Mouse (Mus musculus) frontal cortex, postnatal 36 days (tissue): Measurements from ENCODE around the gene Gm49486.

Experiments
- DNase-seq, 2 experiments: peaks; one replicate each; pipeline ENCODE4 v3.0.0; 2022; ENCODE audit warnings: low spot score in 2 of 2

The Gm49486 gene

DNA sequence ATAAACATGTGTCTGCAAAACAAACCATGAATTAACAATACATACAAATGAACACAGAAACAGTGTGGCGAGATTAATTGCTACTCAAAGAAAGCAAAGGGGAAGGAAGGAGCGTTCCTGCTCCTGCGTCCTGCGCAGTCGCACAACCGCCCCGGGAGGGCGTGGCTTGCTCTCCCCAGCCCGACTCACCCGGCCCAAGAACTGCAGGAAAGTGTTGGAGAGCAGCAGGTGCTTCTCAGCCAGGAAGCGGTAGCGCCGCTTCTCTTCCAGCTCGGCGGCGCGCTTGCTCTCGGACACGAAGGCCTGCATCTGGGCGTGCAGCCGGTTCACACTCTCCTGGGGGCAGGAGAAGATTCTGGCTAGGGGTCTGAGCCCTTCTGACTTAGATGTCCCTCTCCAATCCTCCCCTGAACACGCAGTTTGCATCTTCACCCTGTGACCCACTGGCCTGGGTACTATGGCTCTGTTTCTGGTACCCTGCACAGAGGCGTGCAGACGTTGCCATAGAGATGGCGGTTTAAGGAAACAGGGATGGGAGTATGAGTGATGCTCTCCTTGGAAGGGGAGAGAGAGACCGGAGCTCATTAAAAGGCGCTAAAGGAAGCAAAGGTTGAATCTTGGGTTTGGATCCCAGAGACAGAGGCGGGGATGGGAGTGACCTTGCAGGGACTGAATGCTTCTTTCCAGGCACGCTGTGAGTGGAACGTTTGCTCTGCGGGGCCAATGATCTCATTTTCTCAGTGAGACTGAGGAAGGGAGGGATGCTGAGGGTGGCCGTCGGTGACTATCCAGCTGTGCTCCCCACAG is 41.3 kb downstream of the Gm49486 start:
- peak; percentile 42 to 44 for DNase-seq

DNA sequence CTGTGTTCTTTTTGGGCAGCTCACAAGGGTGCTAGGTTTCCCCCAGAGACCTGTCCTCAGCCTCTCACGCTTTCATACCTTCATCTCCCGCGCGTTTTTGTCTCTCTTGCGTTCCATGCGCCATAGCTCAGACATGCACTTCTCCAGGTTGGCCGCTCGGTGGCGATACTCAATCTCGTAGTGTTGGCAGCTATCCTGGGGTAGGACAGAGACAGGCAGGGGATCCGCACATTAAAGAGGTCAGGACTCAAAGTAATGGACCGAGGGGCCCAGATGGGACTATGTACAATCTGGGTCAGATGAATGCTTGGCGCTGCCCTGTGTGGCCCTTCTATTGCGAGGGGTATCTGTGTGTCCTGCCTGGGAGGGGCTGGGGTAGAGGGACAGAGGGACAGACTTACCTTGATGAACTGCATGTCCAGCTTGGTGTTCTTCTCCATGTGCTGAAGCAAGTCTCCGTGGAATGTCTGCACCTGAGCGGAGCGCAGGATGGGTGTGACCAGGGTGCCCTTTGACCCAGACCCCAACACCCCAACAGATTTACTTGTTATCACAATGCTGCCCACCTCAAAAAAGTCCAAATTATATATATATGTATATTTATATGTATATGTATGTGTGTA is 42.0 kb downstream of the Gm49486 start:
- DNase-seq: peak in 1 of 2 experiments; percentile 17

DNA sequence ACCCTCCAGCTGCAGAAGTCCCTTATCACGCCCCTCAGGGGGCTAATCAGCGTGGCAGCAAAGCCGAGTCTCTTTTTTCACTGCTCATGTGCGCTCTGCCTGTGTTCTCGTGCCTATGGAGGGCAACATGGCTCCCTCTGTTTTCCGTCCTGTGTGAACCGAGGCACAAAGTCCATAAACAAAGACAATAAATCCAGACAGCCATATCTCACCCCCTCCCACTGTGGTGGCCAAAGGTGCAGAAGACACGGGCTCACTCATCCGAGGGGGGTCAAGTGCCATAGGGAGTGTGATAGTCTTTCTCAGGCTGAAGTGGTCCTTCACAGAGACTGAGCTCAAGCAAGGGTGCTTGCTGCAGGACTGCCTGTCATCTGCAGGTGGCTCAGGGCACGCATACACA is 43.8 kb downstream of the Gm49486 start:
- no peak for DNase-seq

DNA sequence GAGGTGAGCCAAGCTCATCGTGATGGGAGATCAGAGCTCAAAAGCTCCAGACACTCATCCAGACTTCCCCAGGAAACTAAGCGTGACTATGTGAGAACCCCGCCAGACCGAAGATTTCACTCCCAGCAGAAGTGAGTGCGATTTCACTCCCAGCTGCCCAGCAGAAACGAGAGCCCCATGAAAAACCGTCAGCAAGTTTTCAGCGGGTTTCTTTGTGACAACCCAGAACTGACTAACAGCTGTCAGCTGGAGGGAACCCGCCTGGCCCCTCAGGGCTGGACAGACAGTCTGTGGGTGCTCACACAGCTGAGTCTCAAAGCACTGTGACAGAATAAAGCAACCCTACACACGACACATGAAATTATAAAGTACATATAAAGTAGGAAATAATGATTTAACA is 48.5 kb downstream of the Gm49486 start:
- DNase-seq: no peak

DNA sequence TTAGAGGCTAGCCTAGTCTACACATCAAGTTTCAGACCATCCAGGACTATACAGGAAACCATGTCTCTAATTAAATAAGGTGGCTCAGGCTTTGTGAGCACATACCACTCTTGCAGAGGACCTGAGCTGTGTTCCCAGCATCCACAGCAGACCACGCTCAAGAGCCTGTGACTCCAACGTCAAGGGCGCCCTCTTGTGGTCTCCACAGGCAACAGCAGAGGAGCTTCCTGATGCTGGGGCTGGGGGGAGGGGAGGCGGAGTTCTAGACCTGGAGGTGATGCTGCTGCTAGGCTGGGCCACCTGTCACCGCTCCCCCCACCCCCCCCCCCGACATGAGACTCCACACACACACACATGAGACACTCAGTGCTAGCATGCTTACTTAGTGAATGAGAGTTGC is 51.0 kb downstream of the Gm49486 start:
- DNase-seq: no peak

DNA sequence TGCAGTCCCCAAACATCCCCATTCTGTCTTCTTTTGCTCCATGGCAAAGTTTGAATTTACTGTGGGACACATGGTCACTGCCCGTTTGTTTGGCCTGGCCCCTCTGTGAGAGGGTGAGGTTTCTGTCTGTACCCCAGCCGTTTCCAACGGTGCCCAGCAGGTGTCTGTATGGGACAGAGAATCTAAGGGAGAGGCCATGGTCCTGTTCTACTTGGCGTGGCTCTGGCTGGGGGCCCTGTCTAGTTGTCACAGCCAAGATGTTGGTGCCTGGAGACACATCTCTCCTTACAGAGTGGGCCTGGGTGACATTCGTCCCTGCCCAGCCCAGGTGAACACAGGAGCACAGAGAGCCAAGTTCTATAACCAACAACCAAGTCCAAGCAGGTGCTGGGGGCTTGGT is 51.7 kb downstream of the Gm49486 start:
- DNase-seq: no peak

DNA sequence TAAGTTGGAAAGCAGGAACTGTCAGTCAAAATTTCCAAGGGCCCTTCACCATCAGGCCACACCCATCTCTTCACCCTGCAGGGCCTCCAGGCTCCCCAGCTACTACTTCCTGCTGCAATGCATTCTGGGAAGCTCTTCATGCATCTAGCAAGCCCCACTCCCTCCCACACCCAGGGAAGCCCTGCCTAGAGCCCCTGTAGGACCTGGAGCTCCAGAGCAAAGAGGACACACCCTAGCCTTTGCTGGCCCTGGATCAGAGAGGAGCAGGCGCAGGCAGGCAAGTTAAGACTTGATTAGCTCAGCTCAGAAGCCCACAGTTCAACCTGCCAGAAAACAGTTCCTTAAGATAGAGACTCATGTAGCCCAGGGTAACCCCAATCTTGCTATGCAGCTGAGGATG is 52.2 kb downstream of the Gm49486 start:
- DNase-seq: no peak

DNA sequence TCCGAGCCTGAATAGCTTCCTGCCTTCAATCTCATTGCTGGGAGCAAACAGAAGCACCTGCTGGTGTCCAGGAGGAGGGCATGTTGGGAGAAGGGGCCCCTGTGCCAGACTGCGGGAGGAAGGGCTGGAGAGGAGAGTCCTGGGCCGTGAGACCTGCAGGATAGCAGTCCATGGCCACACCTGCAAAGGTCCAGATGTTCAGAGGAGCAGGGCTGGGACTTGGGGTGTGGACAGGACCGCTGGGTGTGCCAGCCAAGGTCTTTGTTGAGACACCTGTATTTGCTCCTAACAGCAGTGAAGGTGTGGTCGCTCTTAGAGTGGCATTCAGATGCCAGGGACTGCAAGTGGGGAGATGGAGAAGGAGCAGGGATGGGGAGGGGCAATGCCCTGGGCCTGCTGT is 53.2 kb downstream of the Gm49486 start:
- no peak for DNase-seq

DNA sequence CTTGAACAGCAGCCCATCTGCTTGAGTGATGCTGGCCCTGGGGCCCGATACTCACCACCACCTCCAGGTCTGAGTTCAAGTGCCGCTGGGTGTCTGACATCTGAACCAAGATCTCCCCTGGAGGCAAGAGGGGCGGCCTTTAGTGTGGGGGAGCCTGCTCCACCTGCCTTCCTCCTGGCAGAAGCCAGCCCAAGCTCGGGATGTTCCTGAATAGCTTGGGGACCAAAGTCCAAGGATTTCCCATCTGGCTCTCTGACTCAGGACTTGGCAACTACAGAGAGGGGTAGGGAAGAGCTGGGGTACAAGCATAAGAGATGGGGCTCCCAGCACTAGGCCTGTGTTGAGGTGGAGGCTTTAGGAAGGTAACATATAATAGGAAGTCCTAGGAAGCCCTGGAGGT is 54.2 kb downstream of the Gm49486 start:
- DNase-seq: no peak

DNA sequence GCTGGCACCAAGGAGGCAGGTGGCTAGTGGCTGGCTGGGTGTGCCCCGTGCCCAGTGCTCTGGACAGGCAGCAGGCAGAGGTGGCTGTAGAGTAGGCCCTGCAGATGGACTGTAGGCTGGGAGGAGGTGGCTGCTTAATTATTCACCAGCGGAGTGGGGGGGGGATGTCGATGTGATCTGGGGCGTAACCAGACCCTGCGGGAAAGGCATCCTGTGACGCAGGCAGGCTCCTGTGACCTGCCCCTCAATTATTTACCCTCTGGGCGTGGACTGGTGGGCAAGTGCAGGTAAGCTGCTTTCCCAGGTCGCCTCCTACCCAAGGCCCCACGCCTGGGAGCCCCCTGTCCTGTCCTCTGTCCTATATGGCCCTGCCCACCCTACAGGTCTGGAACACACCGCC is 56.2 kb downstream of the Gm49486 start, which contains the start of gene Baiap2l2:
Gene Baiap2l2, minus strand, starts transcription at position 139 of the 400 bp plus-strand sequence.
- DNase-seq: no peak

DNA sequence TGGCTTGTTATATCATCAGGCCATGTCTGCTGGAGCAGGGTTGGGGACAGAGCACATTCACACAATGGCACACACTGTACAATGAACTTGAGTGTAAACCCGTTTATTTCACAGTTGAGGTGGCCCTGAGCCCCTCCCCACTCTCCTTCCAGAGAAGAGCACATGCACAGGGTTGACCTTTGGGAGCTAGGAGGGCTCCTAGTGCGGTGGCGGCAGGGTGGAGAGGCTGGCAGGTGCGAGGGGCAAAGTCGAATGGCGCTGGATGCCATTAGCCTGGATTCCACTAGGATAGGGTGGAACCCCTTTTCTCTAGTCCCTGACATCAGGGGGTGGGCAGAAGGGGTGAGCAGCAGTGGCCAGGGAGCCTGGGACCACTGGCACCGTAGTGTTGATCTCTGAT is 57.0 kb downstream of the Gm49486 start:
- DNase-seq: no peak

DNA sequence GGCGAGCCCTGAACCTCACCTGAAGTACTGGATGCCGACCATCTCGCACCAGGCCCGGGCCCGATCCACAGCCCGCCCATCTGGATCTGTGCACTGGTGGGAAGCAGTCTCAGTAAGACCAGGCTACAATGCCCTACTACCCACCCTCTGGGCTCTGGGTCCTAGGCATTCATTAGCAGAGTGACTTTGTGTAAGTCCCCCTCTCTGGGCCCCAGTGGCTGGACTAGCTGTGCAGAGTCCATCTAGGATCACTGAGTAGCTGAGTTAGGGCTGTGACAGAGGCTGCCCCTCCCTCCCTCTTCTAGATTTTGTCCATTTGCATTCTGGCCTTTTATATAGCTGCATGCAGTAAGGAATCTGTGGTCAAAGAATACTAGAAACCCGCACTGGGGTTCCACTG is 57.9 kb downstream of the Gm49486 start:
- no peak for DNase-seq

DNA sequence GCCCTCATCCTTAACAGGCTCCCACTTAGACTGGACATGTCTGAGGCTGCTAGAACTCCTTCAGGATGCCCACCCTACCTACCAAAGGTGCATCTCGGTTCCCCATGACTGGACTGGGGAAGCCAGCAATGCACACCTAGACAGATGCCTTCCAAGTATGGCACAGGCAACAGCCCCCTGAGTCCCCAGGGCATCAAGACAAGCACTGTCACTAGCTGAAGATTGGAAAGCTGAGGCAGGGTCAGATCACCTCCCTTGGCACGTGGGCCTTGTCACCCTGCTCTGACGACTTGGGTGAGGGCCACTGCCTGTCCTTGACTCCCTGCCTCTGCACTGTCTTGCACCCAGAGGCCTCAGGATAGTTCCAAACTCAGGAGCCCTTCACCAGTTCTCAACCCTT is 59.2 kb downstream of the Gm49486 start:
- no peak for DNase-seq

DNA sequence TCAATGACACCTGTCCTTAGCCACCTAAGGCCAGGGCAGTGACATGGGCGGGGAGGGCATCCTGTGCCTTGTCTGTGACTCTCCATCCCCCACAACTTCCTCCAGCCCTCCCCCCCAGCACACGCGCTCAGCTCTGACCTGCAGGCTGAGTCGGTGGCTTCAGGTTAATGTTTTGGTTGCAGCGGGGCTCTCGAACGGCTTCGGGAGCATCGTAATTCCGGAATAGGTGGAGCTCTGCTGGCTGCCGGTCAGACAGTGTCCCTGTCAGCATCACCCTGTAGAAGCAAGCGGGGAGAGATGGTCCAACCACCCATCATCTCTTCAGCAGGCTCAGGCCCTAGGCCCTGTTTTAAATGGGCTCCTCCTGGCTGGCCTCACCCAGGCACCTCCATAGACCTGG is 60.2 kb downstream of the Gm49486 start:
- DNase-seq: no peak

DNA sequence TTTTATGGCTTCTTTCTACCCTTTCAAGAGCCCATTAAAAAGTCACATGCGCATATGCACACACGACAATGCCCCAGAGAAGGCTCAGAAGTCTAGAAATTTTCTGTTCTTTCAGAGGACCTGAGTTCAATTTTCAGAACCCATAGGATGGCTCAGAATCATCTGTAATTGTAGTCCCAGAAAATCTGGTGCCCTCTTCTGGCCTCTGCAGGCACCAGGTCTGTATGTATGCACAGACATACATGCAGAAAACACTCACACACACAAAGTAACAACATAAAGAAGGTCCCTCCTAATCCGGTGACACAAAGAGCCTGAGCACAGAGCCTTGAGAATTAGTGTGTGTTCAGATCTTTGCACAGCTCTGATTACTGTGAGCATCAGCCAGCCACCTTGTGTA is 61.1 kb downstream of the Gm49486 start:
- no peak for DNase-seq

DNA sequence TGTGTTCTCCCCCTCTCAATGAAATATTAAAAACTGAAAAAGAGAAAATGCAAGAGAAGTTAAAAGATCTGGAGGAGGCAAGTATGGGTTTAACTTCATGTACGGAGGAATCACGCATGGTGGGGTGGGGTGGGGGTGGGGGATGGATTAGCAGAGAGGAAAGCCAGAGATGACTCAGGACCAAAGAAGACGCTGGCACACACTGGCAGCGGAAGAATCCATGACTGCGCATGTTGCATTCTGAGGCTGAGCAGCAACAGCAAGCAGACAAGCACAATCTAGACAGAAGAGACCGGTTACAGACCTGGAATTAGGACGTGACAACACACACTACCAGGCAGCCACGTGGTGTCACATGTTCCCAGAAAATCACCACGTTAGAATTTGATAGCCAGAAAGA is 63.6 kb downstream of the Gm49486 start:
- peak; percentile 4 to 8 for DNase-seq

DNA sequence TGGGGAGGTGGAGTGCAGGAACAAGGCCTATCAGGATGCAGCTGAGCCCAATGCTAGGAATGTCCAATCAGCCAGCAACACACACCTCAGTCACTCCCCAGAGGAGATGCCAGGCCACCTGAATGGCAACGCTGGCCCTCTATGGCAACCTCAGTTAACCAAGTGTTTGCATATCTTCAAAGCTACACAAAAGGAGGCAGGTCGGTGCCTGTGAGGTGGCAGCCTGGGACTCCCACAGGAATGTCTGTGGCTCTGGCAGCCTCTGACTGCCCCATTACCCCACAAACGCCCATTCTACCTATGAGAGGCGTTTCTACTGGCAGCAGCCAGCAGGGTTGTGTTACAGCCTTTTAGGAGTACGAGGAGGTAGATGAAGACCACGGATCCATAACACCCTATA is 69.4 kb downstream of the Gm49486 start:
- no peak for DNase-seq

DNA sequence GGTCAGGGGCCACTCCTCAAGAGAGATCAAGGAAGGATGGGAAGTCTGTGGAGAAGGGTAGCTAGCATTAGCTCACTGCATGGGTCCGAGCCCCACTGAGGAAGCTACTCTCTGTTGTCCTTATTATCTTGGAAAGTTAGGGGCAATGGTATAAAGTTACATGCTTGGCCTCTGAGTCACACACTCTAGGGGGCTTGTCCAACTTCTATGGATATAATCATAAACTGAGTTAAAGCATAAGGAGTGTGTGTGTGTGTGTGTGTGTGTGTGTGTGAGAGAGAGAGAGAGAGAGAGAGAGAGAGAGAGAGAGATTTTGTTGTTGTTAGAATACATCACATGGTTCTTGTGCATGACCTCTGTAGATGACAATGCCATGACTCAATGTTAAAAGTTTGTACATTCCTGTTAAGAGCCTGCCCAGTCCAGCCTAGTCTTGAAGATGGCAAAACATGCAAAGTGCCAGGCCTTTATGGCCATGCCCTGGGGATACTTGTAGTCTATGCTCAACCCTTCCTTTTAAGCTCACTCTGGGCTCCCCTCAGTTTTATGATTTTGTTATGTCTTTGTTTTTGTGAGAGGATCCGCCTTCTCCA is 70.5 kb downstream of the Gm49486 start:
- no peak for DNase-seq

DNA sequence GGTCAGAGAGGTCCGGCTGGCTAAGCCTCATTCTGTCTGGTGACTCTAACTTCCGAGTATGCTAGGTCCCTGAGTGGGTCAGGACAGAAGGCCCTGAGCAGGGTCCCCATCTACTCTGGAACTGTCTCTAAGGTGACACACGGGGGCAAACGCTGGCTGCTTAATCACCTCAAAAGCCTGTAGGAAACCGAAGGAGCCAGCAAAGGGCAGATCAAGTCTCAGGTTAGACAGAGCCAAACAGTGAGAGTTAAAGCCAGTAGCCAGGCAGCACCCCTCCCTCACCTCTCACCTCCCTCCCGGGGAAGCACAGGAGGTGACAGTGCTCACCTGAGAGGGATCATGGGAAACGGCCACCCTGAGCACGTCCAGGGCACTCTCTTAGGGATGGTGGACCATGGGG is 74.5 kb downstream of the Gm49486 start:
- DNase-seq: no peak

DNA sequence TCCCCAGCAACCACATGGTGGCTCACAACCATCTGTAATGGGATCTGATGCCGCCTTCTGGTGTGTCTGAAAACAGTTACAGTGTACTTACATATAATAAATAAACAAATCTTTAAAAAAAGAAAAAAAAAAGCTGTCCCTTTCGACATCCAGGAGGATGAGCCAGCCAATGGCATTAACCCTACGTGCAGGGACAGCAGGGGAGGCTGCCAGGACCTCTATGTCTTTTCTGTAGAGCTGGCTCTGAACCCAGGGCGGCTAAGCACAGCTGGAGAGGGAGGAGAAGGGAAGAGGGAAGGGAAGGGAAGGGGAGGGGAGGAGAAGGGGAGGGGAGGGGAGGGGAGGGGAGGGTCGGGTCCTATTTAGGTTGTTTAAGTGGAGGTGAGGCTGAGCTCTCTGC is 75.6 kb downstream of the Gm49486 start:
- no peak for DNase-seq

DNA sequence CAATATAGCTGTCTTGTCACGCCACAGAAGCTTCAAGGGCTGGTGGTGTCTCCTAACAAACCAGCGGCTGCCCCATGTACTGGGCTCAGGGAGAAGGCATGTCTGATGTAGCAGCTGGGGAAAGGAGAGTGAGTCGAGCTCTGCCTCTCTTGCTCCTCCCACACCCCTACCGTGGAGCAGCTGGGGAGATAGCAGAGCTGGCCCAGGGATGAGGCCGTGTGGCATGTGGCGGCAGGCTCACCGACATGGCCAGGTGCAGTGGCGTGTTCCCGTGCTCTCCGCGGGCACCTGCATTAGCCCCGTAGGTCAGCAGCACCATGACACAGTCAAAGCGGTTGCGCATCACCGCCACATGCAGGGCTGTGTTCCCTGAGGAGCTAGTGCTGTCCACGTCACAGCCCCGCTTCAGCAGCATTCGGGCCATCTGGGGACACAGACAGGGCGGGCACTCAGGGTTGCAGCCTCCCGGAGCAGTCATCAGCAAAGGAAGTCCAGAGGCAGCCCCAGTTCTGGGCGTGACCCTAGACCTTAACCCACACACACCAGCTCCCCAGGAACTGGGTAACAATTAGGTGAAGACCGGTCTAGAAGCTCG is 76.9 kb downstream of the Gm49486 start:
- DNase-seq: no peak
